Mouse (Mus musculus) ES-Bruce4 (cell line): ENCODE measurements around the gene Akr7a5. TPM values are rescaled to one million over a fixed set of nuclear protein-coding genes. Genes with fewer than 3 reads are reported as not detected.
A peak's percentile ranks its signal among the peaks of the same experiment; 100 is the strongest.

Source experiments
- H3K27ac ChIP-seq: 2 replicates; pipeline ENCODE4 v1.5.1; 2012; ENCODE audit warnings: low read length, inconsistent platforms; ENCODE audit not compliant: insufficient read depth
- H3K27me3 ChIP-seq: 2 replicates; pipeline ENCODE4 v1.6.1; 2012; ENCODE audit warnings: mild to moderate bottlenecking, low read length, inconsistent platforms; ENCODE audit not compliant: control insufficient read depth, poor library complexity, insufficient read depth, severe bottlenecking
- H3K36me3 ChIP-seq: 2 replicates; pipeline ENCODE4 v1.6.1; 2012; ENCODE audit warnings: inconsistent platforms, mild to moderate bottlenecking, low read length, moderate library complexity; ENCODE audit not compliant: control insufficient read depth, poor library complexity, insufficient read depth, severe bottlenecking
- H3K4me1 ChIP-seq: one replicate; pipeline ENCODE4 v1.8.1; 2011; ENCODE audit warnings: low read length; ENCODE audit not compliant: control insufficient read depth, insufficient read depth
- H3K4me3 ChIP-seq: 2 replicates; pipeline ENCODE4 v1.5.1; 2011; ENCODE audit warnings: low read depth, mild to moderate bottlenecking, low read length
- H3K9ac ChIP-seq: 2 replicates; pipeline ENCODE4 v1.6.1; 2012; ENCODE audit warnings: low read depth, mild to moderate bottlenecking, inconsistent platforms; ENCODE audit not compliant: poor library complexity, severe bottlenecking
- H3K9me3 ChIP-seq: replicated peaks from 2 replicates; pipeline ENCODE4 v1.6.1; 2012; ENCODE audit warnings: mild to moderate bottlenecking, low read length, inconsistent platforms; ENCODE audit not compliant: control insufficient read depth, poor library complexity, insufficient read depth, severe bottlenecking
- CTCF ChIP-seq: IDR thresholded peaks from one replicate; pipeline ENCODE4 v1.8.1; 2011; ENCODE audit warnings: low read depth, low read length
- EP300 ChIP-seq: IDR thresholded peaks from 2 replicates; pipeline ENCODE4 v1.6.1; 2011; ENCODE audit warnings: low read depth, low read length; ENCODE audit not compliant: insufficient read depth
- POLR2A ChIP-seq: IDR thresholded peaks from one replicate; pipeline ENCODE4 v1.8.1; 2011; ENCODE audit warnings: low read length; ENCODE audit not compliant: insufficient read depth
- polyA plus RNA-seq: library from polyadenylated mRNA; stranded (reverse); fragments of >200 nt; gene quantifications from 2 replicates; pipeline ENCODE4 v1.2.4, GENCODE M21; 2011; ENCODE audit warnings: low read depth; ENCODE audit not compliant: missing spikeins, insufficient read depth, insufficient read length

The Akr7a5 gene
- polyA plus RNA-seq, 1 experiment, result 33.5 TPM

DNA sequence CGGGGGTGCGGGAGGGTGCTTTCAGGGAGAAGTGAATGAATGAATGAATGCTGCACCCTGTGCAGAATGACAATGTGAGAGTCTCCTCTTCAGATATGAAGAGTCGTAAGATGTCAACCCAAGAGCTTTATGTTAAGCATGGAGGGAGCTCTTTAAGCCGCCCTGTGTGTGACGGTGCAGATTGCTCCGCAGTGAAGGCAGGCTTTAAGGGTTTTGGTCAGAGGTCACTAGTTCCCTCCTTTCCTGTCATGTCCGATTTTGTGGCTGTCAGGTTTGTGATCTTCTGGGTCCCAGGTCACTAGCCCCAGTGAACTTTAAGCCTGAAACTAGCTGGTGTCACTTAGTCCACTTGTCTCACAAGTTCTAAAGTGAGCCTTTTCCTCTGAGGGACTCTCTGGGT is 42.3 kb downstream of the Akr7a5 start:
- H3K4me3 ChIP-seq, result peak overlapping the region; percentile 100
- H3K9me3 ChIP-seq, result no peaks in the 10 kb centered on the region
- H3K27me3 ChIP-seq, result no peaks in the 10 kb centered on the region
- peaks cover 19% of the 10 kb centered on the region for H3K36me3 ChIP-seq
- peak overlapping the region; percentile 88 for H3K9ac ChIP-seq
- H3K27ac ChIP-seq, result no peak overlapping the region
- TF ChIP-seq CTCF (no peak), EP300 (no peak), POLR2A (no peak)
- H3K4me1 ChIP-seq, result no peaks in the 10 kb centered on the region

- TF ChIP-seq CTCF (no peak), POLR2A (no peak)
- no peaks in the 10 kb centered on the region for H3K4me1 ChIP-seq
- no peaks in the 10 kb centered on the region for H3K27me3 ChIP-seq
- no peak overlapping the region for H3K27ac ChIP-seq
- H3K36me3 ChIP-seq, result peaks cover 18% of the 10 kb centered on the region; the same call in 1 of the 2 replicates
- no peaks in the 10 kb centered on the region for H3K9me3 ChIP-seq
- no peak overlapping the region for H3K9ac ChIP-seq
- H3K4me3 ChIP-seq, result no peak overlapping the region
Observed at GRCm38 (mm10) chr4:139357211-139357610, 46.7 kb downstream of the Akr7a5 start.

DNA sequence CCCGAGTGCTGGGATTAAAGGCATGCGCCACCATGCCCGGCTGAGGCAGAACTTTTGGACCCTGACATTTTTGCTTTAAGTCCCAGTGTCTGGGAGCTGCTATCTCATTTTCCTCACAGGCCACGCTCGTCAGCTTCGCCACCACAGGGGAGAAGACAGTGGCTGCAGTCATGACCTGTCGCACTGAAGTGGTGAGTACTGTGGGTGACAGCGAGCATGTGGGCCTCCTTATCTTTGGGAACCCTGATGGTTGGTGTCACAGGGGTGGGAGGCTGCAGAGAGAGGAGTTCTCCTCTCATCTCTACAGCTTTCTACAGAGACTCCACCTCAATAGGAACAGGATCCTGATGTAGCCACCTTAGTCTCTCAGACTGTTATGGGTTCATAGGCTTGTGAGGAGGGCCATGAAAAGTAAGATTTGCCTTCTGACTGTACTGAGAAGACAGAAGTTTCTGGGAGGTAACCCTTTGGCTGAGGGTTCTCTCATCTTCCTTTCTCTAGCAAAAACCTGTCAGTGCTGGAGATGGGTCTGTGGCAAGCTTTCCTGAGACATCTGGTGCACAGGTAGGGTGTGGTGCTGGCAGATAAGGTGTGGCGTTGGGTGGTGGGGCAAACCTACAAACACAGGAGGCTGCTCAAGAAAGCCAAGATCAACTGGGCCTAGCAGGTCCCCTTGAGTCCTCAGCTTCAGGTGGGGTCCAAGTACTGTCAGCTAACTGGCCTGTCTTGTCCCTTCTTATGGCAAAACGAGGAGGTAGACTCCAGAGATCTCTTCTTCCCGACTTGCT is 50.4 kb downstream of the Akr7a5 start:
- H3K9ac ChIP-seq, result no peak overlapping the region
- no peak overlapping the region for H3K4me3 ChIP-seq
- no peak overlapping the region for H3K27ac ChIP-seq
- no peaks in the 10 kb centered on the region for H3K4me1 ChIP-seq
- no peaks in the 10 kb centered on the region for H3K27me3 ChIP-seq
- TF ChIP-seq POLR2A (no peak), EP300 (no peak), CTCF (no peak)
- peaks cover 30% of the 10 kb centered on the region for H3K36me3 ChIP-seq
- no peaks in the 10 kb centered on the region for H3K9me3 ChIP-seq

- H3K27ac ChIP-seq, result no peak overlapping the region
- H3K9me3 ChIP-seq, result no peaks in the 10 kb centered on the region
- H3K27me3 ChIP-seq, result no peaks in the 10 kb centered on the region
- H3K4me3 ChIP-seq, result no peak overlapping the region
- TF ChIP-seq EP300 (no peak), CTCF (no peak), POLR2A (no peak)
- H3K9ac ChIP-seq, result no peak overlapping the region
- peaks cover 21% of the 10 kb centered on the region for H3K36me3 ChIP-seq
- H3K4me1 ChIP-seq, result no peaks in the 10 kb centered on the region
Observed at GRCm38 (mm10) chr4:139367336-139367735, 56.8 kb downstream of the Akr7a5 start.

Other genes with a start within 250 kb of the Akr7a5 start
- not detected in 2 replicates for gene Htr6, start 235.2 kb upstream of the Akr7a5 start, polyA plus RNA-seq
- gene Nbl1, start 217.8 kb upstream of the Akr7a5 start, polyA plus RNA-seq, result 4.3 and 5.1 TPM in 2 replicates
- 137 and 154 TPM in 2 replicates for gene Minos1, start 179.6 kb upstream of the Akr7a5 start, polyA plus RNA-seq
- gene Capzb, start 117.8 kb upstream of the Akr7a5 start, polyA plus RNA-seq, result 293 and 299 TPM in 2 replicates
- gene Pqlc2, start within 50 bp of the Akr7a5 start, polyA plus RNA-seq, result 10.1 and 14.0 TPM in 2 replicates
- gene Mrto4, start 41.8 kb downstream of the Akr7a5 start, polyA plus RNA-seq, result 112 and 122 TPM in 2 replicates
- 37.3 and 43.1 TPM in 2 replicates for gene Emc1, start 41.8 kb downstream of the Akr7a5 start, polyA plus RNA-seq
- 141 and 159 TPM in 2 replicates for gene Ubr4, start 41.9 kb downstream of the Akr7a5 start, polyA plus RNA-seq
- 20.5 and 20.7 TPM in 2 replicates for gene Iffo2, start 219.8 kb downstream of the Akr7a5 start, polyA plus RNA-seq